Mouse (Mus musculus): ENCODE results near the gene Lactbl1.

Lactbl1 gene

DNA sequence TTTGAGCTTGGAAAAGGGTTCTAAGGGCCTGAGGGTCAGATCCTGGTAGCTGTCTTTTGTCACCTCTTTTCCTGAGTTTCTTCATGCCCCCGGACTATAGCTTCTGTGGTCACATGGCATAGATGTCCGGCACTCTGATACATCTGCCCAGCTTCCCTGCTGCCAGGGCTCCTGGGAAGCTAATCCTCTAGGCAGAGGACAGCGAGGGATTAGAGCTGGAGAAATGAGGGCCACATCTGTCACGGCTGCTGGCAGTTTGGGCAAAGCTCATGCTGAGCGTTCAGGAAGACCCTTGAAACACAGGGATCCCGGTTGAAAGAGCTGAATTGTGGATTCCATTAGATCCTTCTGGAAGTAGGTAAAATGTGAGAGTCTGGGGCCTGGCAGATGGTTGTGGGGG, at the start of gene Lactbl1:
Gene Lactbl1 (plus strand): TSS at position 234 of the 400 bp plus-strand sequence.
- DNase-seq (ENCODE audit: low spot score): no peak

DNA sequence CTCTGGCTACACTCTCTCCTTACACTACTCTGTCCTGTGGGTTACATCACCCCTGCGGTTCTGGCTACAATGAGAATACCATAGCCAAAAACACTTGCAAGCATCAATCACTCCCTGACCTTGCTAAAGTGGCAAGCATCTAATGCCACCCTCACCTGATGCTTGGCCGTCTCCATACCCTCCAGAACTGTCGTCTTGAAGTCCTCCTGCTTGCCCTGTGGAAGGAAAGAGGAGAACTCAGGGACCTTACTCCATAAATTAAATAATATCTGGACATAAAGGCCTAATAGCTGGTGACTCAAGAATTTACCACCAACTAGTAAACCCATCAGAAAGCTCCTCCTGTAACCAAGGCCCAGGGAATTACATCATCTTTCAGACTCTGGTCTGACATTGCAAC, 40.5 kb upstream of the Lactbl1 start:
- DNase-seq (ENCODE audit: low spot score): no peak

DNA sequence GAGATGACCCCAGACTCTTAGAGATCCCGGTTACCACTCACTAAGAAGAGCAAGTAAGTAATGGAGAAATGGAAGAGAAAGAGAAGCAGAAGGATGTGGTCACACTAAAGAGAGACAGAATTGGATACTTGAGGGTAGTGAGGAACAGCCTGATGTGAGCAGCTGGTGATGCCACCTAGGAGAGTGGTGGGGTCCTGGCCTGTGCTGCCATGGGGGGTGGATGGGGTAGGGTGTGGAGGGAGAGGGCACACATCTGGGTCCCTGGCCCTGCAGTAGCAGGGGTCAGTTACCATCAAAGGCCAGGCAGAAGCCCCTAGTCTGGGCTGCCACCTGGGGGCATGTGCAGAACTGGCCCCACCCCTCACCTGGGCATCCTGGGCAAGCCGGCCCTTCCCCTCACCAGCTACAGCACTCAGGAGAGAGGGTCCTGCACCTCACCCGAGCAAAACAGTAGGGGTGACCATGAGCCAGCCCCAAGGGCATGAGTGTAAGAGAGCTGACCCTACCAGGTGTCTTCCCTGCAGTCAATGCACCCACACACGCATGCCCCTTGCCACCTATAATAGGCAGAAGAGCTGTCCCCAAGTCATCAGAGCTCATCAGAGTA, 35.1 kb upstream of the Lactbl1 start:
- no peak for DNase-seq (ENCODE audit: low spot score)

DNA sequence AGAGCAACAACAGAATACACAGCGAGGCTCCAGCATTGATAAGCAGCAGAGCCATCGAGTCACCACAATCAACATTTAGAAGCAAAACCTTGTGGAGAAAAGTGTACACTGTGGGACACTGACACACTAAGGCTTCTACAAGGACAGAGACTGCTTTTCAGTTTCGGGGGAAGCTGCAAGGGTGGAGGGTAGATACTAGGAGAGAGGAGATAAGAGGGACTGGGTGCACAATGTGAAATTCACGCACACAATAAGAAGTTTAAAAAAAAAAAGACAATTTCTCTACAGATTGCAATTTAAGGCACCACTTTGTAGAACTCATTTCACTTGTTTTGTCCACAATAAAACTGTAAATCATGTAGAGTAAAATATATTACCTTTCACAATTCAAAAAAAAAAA, 34.4 kb upstream of the Lactbl1 start:
- no peak for DNase-seq (ENCODE audit: low spot score)

DNA sequence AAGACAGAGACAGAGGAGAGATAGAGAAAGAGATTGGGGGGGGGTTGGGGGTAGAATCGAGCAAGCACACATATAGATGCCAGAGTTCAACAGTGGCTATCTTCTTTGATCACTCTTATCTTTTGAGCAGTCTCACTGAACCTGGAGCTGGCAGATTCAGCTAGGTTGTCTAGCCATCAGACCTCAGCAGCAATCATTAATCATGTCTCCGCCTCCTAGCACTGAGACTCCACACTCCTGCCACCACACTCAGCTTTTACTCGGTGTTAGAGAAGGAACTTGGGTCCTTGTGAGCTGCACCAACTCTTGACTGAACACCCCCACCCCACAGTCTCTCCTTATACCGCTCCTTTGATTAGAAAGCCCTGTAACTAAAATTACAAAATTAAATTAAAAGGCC, 30.3 kb upstream of the Lactbl1 start:
- DNase-seq (ENCODE audit: low spot score): no peak

DNA sequence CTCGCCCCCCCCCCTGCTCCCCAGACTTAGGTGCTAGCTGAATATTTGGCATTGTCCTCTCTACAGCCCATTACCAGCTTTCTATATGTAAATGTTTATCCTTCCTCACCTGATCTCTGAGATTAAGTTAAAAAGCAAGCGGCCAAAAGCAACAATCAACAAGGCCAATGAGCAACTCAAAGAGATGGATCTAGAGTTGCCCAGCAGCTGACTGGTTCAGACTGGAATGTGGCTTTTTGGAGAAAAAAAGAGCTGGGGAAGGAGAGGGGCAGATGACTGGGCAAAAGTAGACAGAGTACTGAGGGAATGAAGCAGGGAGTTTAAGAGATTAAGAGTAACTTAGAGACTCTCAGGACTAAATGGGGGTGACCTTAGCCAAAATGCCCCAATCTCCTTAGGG, 28.4 kb upstream of the Lactbl1 start:
- DNase-seq (ENCODE audit: low spot score): no peak

DNA sequence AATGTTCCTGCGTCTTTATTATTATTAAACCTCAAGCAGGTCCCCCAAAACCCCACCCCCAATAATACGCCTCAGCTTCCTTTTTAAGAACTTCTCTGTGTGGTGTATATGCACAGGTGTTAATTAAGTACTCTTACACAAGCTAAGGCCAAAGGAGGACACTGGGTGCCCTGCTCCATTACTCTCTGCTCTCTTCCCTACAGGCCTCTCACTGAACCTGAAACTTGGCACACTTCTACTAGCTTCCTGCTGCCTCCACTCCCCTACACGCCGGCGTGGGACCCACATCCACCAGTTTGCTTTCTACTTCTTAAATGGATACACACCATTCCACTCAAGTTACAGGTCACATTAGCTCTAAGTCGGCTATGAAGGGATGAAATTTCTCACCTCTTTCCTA, 27.2 kb upstream of the Lactbl1 start:
- DNase-seq (ENCODE audit: low spot score): no peak

DNA sequence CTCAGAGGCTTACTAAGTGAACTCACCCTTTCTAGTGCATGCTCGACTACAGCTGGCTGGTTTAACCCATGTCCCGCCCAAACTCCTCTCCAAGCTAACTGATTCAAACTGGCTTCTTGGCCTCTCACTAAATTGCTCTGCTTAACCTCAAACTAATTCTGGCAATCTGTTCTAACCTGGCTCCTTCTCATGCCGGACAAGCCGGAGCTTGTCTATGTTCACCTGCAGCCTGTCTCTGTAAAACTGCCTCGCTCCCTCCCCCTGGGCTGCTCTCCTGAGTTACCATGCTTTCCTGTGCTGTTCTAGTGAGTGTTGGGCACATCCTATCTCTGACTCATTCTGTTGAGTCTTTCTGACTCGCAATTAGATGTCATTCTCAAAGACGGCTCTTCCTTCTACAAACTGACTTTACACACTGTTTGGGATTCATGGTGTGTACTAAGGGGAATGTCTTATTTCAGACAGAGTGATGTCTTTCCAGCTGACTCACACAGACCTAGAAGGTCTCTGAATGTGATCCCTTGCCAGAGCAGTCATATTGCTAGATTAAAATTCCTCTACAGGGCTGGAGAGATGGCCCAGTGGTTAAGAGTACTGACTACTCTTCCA, 24.0 kb upstream of the Lactbl1 start:
- no peak for DNase-seq (ENCODE audit: low spot score)

DNA sequence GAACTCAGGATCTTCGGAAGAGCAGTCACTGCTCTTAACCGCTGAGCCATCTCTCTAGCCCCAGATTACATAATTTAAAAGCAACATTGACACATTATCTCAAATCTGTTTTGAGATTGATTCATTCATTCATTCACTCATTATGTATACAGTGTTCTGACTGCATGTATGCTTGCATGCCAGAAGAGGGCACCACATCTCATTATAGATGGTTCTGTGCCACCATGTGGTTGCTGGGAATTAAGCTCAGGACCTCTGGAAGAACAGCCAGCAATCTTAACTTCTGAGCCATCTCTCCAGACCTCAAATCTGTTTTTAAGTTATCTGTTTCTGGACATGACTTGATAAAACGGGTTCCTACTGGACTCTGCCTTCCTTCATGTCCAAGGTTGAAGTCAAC, 22.6 kb upstream of the Lactbl1 start:
- no peak for DNase-seq (ENCODE audit: low spot score)

DNA sequence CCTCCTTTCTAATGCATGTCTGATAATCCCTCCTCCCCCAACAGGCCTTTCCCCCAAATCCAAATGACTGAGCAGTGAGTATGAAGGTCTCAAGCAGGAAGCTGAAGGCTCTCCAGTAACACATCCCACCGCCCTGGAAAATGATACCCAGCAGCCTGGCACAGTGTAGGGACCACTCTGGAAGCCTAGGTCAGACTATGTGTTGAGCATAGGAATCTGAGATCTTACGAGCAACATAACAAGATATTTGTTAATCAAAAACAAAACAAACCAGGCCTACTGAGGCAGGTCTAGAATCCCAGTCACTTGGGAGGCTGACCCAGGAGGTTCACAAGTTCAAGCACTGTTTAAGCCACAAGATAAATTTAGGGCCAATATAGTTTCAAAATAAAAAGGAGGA, 21.9 kb upstream of the Lactbl1 start:
- DNase-seq (ENCODE audit: low spot score): no peak

DNA sequence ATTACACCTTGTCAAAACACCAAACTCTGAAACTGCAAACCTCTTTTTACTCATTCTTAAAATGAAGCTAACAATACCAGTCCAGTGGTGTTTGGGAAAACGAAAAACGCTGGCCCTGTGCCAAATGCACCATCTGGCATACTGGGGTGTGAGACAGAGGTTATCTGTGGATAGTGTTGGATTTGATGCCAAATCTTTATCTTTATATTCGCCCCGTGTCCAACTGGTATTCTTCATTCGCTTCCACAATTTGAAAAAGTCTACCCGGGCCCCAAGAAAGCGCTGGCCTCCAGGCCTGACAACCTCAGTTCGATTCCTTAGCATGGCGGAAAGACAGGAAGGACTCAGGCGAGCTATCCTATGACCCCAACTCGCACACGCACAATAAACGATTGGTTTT, 20.9 kb upstream of the Lactbl1 start:
- DNase-seq (ENCODE audit: low spot score): peak; percentile 86

DNA sequence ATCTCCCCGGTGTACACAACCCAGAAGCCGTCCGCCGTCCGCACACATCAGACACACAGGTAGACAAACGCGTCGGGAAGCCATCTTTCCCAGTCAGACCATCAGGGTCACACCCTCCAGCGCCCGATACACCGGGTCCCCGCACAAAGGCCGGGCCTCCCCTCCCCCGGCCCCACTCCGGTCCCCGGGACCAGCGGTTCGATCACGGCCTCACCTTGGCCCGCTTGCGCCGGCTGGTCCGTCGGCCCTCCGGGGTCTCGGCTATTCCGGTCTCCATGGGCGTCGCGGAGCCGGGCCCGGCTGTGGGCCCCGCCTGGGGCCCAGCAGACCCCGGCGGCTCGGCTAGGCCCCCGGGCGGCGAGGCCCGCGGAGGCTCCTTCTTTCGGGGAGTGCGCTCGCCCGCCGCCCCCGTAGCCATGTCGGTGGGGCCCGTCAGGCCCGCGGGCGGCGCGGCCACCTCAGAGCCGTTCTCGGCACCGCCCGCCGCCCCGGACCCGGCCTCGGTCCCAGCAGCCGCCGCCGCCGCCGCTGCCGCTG, 20.3 kb upstream of the Lactbl1 start:
- DNase-seq (ENCODE audit: low spot score): peak; percentile 71

DNA sequence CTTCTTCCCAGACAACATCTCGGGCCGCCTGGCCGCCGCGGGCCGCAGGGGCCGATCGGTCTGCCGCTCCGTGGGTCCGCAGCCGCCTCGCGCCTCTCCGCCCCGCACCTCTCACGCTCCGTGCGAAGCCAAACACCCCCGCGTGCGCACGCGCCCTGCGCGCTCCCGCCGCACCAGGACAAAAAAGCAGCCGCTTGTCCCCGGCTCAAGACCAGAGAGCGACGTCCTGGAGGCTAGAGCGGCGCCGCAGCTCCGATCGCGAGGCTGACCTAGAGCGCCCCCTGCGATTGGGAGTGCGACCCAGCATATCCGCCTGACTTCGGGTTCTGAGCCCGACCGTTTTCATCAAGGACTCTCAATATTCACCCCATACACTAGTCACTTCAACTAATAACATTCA, 19.9 kb upstream of the Lactbl1 start, which contains the start of gene Kdm1a:
Gene Kdm1a (minus strand): TSS at position 156 of the 400 bp plus-strand sequence.
- DNase-seq (ENCODE audit: low spot score): peak; percentile 98

DNA sequence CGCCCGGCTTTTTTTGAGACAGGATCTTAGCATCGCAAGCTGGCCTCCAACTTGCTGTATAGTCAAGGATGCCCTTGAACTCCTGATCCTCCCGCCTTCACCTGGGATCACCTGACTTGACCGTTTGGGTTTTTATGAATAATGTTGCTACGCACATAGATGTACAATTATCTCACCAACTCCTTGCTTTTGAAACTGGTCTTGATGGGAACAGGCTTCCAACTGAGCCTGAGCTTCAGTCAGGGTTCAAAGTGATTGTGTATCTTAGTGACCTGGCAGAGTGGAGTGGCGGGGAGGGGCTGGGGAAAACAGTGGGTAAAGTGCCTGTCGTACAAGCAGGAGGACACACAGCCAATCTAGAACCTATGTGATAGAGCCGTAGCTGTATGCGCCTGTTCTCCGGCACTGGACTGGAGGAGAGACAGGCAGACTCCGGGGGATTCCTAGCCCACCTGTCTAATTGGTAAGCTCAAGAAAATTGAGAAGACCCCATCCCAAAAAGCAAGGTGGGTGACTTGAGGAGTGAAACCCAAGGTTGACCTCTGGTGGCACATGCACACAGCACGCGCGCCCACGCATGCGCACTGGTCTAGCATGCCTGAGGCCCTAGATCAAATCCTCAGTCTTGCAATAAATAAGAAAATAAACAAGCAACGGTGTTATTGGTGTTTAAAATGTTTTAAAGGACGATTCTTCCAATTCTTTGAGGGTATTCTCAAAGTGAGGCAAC, 16.5 kb upstream of the Lactbl1 start:
- no peak for DNase-seq (ENCODE audit: low spot score)

DNA sequence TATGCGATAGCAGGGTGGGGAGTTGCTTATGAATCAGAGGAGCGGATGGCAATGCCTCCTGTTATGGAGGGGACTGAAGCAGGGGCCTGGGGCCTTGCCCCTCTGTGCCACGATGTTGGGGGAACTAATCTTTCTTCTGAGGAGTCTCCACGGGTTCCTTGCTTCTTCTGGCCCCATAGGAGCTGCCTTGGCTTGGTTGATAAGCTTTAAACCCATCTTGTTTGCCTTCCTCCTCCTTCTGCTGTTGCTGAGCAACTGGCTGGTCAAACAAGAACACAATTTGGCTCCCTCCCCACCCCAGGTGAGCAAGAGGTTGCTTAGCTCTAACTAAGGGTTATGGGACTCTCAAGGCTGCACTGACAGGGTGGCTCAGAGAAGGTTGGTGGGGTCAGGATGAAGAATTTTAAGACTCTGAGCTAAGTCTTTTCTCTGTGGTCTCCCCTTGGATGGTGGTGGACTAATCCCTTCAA, 12.0 kb upstream of the Lactbl1 start, which contains the start of gene Tex46:
Gene Tex46 (plus strand): TSS at position 51 of the 470 bp plus-strand sequence.
- DNase-seq (ENCODE audit: low spot score): no peak

DNA sequence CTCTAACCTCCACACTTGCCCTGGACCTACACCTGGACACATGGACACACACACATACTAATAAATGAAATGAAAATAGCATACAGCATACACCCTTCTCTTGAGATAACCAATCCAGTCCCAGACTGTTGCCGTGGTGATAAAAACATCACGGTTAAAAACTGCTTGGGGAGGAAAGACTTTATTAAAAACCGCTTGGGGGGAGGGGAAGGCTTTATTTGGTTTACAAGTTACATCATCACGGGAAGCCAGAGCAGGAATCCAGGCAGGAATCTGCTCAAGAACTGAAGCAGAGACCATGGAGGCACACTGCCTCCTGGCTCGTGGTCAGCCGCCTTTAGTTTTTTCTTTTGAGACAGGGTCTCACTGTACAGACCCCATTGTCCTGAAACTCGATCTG, 8.8 kb upstream of the Lactbl1 start:
- peak; percentile 28 for DNase-seq (ENCODE audit: low spot score)

DNA sequence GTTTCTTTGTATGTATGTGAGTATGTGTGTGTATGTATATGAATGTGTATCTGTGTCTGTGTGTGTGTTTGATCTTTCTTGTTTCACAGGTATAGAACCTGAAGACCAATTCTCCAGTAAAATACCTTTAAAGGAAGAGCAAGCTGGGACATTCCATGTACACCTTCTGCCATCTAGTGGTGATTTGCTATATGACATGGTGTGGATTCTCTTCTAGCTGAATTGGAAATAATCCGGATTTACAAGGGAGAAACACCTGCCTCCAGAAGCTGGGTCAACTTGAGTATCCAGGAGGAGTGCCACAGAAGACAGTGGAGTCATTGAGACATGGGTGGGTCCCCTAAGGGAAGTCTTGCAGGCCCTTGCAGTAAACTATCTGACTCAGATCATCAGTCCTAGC, 1.1 kb upstream of the Lactbl1 start:
- DNase-seq (ENCODE audit: low spot score): peak; percentile 78

DNA sequence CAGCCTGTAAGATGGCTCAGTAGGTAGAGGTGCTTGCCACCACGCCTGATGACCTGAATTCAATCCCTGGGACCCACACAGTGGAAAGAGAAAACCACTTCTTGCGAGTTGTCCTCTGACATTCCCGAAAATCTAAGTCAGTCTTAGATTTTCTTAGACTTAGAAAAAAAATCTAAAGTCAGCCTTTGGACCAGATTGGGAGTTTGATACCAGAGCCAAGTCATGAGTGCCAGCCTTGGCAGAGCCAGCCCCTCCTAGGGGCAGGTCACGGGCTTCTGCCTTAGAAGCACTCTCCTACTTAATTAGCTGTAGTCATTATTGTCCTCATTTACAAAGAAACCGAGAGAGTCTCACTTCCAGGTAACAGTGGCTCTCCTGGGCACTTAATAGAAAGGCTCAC, 465 bp upstream of the Lactbl1 start:
- no peak for DNase-seq (ENCODE audit: low spot score)

DNA sequence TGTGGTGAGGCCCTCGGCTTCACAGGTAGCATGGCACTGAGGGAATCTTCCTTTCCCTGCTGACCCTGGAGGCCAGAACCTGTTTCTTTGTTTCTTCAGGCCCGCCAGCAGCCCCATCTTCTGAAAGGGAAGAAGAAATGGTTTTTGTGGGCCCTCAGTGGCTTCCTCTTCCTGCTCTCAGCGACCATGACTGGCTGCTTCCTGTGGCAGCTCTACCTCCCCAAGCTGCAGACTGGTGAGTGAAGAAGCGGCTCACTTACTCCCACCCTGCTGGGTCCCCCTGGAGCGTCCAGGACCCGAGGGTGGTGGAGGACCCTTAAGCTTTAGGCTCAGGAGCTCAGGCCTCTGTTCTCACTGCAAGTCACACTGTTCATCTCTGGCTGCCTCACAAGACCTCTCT, 4.2 kb downstream of the Lactbl1 start:
- DNase-seq (ENCODE audit: low spot score): no peak

DNA sequence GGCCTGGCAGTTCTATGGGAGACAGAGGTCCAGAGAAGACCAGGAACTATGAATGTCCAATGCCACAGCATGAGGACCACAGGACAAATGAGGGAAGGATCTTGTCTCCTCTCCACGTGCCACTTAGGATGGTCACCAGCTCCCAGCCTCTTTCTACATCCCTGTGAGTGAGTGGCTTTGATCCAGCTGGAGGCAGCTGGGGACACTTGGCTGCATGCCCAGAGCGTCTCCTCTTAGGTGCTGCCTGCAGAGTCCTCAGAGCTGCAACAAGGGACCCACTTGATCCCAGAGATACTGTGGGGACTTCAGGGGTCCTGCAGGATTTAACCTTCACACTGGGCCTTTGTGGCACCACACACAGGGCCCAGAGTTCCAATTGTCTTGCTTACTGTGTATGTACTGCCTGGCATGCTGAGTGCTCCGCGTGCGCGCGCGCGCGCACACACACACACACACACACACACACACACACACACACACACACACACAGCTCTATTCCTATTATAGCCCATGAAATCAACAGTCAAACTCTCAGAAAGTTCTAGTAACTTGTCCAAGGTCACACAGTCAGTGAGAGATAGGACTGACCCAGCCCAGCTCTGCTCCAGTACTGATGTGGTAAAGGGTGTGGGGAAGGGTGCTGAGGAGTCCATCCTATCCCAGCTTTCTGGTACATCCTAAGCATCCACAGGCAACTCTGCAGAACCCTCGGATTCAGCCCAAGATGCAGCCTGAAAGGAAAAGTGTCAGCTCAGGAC, 9.0 kb downstream of the Lactbl1 start:
- DNase-seq (ENCODE audit: low spot score): peak; percentile 46

DNA sequence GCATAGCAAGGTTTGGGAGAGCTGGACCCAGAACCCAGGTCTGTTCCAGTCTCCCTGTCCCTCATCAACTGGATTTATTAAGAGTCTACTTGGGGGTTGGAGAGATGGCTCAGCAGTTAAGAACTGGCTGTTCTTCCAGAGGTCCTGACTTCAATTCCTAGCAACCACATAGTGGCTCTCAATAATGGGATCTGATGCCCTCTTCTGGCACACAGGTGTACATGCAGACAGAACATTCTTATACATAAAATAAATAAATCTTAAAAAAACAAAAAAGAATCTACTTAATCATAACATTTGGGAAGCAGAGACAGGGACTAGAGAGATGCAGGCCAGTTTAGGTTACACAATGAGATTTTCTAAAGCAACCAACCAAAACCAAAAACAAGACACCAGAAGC, 13.6 kb downstream of the Lactbl1 start:
- DNase-seq (ENCODE audit: low spot score): no peak

DNA sequence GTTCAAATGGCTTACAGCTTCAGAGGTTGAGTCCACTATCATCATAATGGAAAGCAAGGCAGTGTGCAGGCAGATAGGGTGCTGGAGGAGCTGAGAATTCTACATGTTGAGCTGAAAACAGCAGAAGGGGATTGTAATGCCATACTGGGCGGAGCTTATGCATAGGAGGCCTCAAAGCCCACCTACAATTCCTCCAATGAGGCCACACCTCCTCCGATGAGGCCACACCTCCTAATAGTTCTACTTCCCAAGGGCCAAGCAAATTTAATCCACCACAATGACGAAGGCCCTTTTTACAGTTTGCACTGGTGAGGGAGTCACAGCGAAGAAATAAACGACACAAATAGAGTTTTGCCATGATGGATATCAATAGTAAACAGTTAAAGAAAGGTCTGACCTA, 14.1 kb downstream of the Lactbl1 start:
- no peak for DNase-seq (ENCODE audit: low spot score)

All from MN1 (cell line).